Comparison of ENCODE assay signal across 11 mouse cellular contexts in the genomic region with DNA sequence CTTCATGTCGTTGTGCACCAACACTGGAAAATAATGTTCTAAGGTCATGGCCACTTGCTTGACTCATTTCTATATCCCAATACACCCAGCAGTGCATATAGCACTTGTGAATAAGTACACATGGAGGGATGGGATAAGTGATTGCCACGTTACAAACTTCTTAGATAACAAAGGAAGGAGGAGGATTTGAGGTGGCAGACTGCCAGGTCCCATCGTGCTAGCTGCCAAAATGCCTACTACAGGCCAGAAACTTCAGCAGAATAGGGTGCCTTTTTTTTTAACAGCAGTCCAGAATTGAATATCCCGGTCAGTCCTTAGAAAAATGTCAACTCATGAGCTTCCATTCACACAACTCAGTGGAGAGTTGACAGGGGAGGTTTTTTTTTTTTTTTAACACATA.
DNase-seq lines count a peak whose midpoint lies in the region; ATAC-seq and TF ChIP-seq lines count a peak whose summit lies in the region.
"Had no signal": no experiment of that assay in that cellular context is flagged by ENCODE, and none has a peak within 500 bp of the region (broad histone marks: within the 10 kb centered on the region; RNA-seq: fewer than 3 reads in every experiment).

No protein-coding gene starts in this region.

- H3K9me3 ChIP-seq in intestine, postnatal 0 days (ENCODE audit: control insufficient read depth): no peaks in the 10 kb centered on the region
- H3K9me3 ChIP-seq: limb, embryonic 10.5 days had no signal

- H3K27me3 ChIP-seq in intestine, postnatal 0 days (replicated peaks; ENCODE audit: control insufficient read depth, insufficient read depth, low read length): no peaks in the 10 kb centered on the region

- H3K27ac ChIP-seq in intestine, postnatal 0 days (ENCODE audit: low read depth, low read length): no peak overlapping the region
- H3K27ac ChIP-seq: limb, embryonic 10.5 days had no signal

- no peak overlapping the region for H3K9ac ChIP-seq in intestine, postnatal 0 days (ENCODE audit: low read depth, low read length)

- no peak for ATAC-seq in intestine, postnatal 0 days
- ATAC-seq: forebrain, embryonic 16.5 days had no signal

- no peak overlapping the region for H3K4me2 ChIP-seq in intestine, postnatal 0 days (replicated peaks; ENCODE audit: low read depth)

- peak; percentile 3 to 21 for DNase-seq in heart, postnatal 36 days
- DNase-seq in heart, adult 9 months (ENCODE audit: low spot score in 2 of 2): no peak
- peak; percentile 18 for DNase-seq in urinary bladder, postnatal 14 days (ENCODE audit: low spot score)
- no peak for DNase-seq in urinary bladder, adult 2 months (ENCODE audit: low spot score)
- peak; percentile 27 to 31 for DNase-seq in cerebellum, postnatal 36 days
- peak; percentile 64 for DNase-seq in testis, postnatal 14 days (ENCODE audit: low spot score)
- DNase-seq in gastrocnemius, adult 8-10 months (ENCODE audit: low spot score in 2 of 2): no peak
- DNase-seq: retina, postnatal 1 day had no signal

- H3K4me1 ChIP-seq in intestine, postnatal 0 days (replicated peaks; ENCODE audit: control insufficient read depth, insufficient read depth, low read length): no peaks in the 10 kb centered on the region
- H3K4me1 ChIP-seq: limb, embryonic 10.5 days had no signal

- intact Hi-C loops in heart, postnatal 36 days (cut with DNase I): no loop called here

- WGBS in intestine, postnatal 0 days: 51% methylated on average over 4 of the region's 4 CpGs

- H3K36me3 ChIP-seq in intestine, postnatal 0 days (ENCODE audit: control insufficient read depth, insufficient read depth): no peaks in the 10 kb centered on the region
- H3K36me3 ChIP-seq: limb, embryonic 10.5 days had no signal

- no peak overlapping the region for H3K4me3 ChIP-seq in intestine, postnatal 0 days (ENCODE audit: low read depth, low read length)
- H3K4me3 ChIP-seq: limb, embryonic 10.5 days had no signal

- TF ChIP-seq CTCF in intestine, postnatal 0 days (IDR thresholded peaks at IDR 0.05; ENCODE audit: low read depth): no peak

Comparison
In these comparisons a context has a peak if more than half of its experiments do, and no peak if none do; other contexts are left out.
1. DNase-seq: peak in heart, postnatal 36 days (2 of 2), urinary bladder, postnatal 14 days (single experiment), cerebellum, postnatal 36 days (2 of 2) and testis, postnatal 14 days (single experiment); none in heart, adult 9 months (0 of 2), urinary bladder, adult 2 months (single experiment) and gastrocnemius, adult 8-10 months (0 of 2).